Mouse (Mus musculus): ENCODE results near the gene Dgkh. TPM values are rescaled to one million over a fixed set of nuclear protein-coding genes. Genes with fewer than 3 reads are reported as not detected.

Dgkh gene
- polyA plus RNA-seq, 1 experiment, result 6.8 TPM

DNA sequence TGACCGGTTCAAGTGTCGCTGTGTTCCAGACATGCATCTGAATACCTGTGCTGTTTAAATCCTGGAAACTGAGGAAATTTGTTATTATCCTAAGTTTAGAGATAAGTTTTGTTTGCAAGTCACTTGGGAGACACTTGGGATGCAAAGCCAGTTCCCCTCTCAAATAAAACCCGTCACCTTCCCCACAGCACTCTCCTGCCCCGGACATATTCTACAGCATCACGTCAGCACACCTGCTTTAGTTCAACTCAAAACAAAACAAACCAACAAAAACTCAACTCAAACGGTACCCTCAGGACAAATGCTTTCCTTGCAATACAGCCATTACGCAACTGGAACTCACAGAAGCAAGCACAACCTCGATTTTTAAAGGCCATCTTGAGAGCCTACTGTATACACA lies 31.1 kb downstream of the Dgkh start:
- peaks cover 34% of the 10 kb centered on the region for H3K4me1 ChIP-seq (ENCODE audit: control insufficient read depth, insufficient read depth, low read length)
- no peak for TF ChIP-seq POLR2A (IDR thresholded peaks at IDR 0.05; ENCODE audit: borderline replicate concordance, low read depth, low read length)
- TF ChIP-seq CTCF (IDR thresholded peaks at IDR 0.05; ENCODE audit: low read depth, low read length), result no peak
- peak overlapping the region; percentile 75 for H3K27ac ChIP-seq (ENCODE audit: insufficient read depth, low read depth, low read length)
- H3K4me3 ChIP-seq (ENCODE audit: insufficient read depth, low read length), result no peak overlapping the region

DNA sequence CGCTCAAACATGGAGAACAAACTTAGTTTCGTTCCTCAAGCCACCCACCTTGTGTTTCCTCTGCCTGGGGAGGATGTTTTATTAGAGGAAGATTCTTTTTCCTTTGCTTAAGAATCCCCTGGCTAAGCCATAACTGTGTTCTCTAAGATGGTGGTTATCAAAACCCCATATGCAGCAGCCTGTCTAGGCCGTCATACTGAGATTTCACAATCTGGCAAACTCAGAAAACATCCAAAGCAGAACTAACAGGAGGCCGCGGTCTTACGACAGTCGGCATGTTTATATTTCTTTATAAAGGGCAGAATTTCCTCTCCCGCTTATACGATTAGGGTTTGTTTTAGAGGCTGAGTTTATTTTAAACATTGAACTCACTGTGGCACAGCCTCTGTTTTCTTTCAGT lies 31.5 kb downstream of the Dgkh start:
- H3K27ac ChIP-seq (ENCODE audit: insufficient read depth, low read depth, low read length), result peak overlapping the region; percentile 75
- H3K4me3 ChIP-seq (ENCODE audit: insufficient read depth, low read length), result peak overlapping the region; percentile 19
- peaks cover 34% of the 10 kb centered on the region for H3K4me1 ChIP-seq (ENCODE audit: control insufficient read depth, insufficient read depth, low read length)
- no peak for TF ChIP-seq POLR2A (IDR thresholded peaks at IDR 0.05; ENCODE audit: borderline replicate concordance, low read depth, low read length)
- no peak for TF ChIP-seq CTCF (IDR thresholded peaks at IDR 0.05; ENCODE audit: low read depth, low read length)

DNA sequence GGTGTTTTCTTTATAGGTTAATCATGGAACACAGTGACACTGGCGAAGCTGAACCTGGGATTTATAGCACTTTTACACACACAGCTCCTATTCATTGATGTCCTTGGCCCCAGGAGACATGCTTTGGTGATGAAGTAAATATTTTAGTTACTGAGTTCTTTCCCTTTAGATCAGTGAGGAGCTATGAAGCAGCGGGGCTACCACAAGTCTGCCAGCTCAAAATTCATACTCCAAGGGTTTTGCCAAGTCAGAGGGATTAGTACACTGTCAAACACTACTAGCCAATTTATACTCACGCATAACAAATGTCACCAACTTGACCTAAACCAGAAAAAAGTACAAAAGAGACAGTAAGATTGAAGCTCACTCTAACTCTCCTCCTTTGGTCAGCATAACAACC lies 32.9 kb downstream of the Dgkh start:
- Histone ChIP-seq H3K27ac (ENCODE audit: insufficient read depth, low read depth, low read length) (no peak overlapping the region), H3K4me3 (ENCODE audit: insufficient read depth, low read length) (no peak overlapping the region), H3K4me1 (ENCODE audit: control insufficient read depth, insufficient read depth, low read length) (peaks cover 34% of the 10 kb centered on the region)
- TF ChIP-seq CTCF (IDR thresholded peaks at IDR 0.05; ENCODE audit: low read depth, low read length), result no peak
- TF ChIP-seq POLR2A (IDR thresholded peaks at IDR 0.05; ENCODE audit: borderline replicate concordance, low read depth, low read length), result no peak

- Histone ChIP-seq H3K4me3 (ENCODE audit: insufficient read depth, low read length) (no peak overlapping the region), H3K27ac (ENCODE audit: insufficient read depth, low read depth, low read length) (0 out of 2 replicates have a peak overlapping the region, but pooled peaks have one; percentile 57), H3K4me1 (ENCODE audit: control insufficient read depth, insufficient read depth, low read length) (peaks cover 34% of the 10 kb centered on the region)
- TF ChIP-seq CTCF (IDR thresholded peaks at IDR 0.05; ENCODE audit: low read depth, low read length), result no peak
- no peak for TF ChIP-seq POLR2A (IDR thresholded peaks at IDR 0.05; ENCODE audit: borderline replicate concordance, low read depth, low read length)
These were observed 33.4 kb downstream of the Dgkh start for GRCm38 (mm10) chr14:78699196-78699595.

DNA sequence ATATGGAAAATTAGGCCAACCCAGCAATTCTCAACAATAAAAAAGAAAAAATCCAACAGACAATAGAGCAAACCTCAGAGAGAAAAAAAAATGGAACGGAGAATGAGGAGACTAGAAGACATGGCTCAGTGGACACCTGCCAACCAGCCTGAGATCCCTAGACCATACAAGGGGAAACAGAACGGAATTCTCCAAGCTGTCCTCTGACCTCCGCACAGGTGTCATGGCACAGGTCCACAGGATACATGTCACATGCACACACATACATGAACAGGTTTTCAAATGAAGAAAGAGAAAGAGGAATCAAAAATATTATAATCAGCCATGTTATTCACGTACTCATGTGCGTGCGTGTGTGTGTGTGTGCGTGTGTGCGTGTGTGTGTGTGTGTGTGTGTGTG lies 38.5 kb downstream of the Dgkh start:
- no peak for TF ChIP-seq CTCF (IDR thresholded peaks at IDR 0.05; ENCODE audit: low read depth, low read length)
- TF ChIP-seq POLR2A (IDR thresholded peaks at IDR 0.05; ENCODE audit: borderline replicate concordance, low read depth, low read length), result no peak
- Histone ChIP-seq H3K4me1 (ENCODE audit: control insufficient read depth, insufficient read depth, low read length) (peaks cover 10% of the 10 kb centered on the region), H3K27ac (ENCODE audit: insufficient read depth, low read depth, low read length) (no peak overlapping the region), H3K4me3 (ENCODE audit: insufficient read depth, low read length) (no peak overlapping the region)

DNA sequence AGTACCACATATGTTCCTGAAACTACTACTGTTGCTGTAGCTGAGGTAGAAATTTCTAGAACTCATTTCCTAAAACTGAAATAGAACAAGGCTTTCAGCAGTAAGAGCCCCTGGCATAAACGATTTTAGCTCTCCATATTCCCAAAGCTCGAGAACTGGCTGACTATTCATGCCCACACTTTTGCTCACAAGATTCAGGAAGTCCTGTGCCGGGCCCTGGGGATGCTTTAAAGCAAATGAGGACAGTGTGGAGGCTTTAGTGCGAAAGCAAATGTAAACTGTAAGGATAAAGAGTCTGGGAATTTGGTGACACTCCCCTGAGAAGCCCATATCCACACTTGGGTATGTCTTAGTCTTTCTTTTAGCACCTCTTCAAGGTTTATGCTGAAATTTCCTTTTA lies 40.0 kb downstream of the Dgkh start:
- no peak for TF ChIP-seq CTCF (IDR thresholded peaks at IDR 0.05; ENCODE audit: low read depth, low read length)
- H3K27ac ChIP-seq (ENCODE audit: insufficient read depth, low read depth, low read length), result no peak overlapping the region
- no peaks in the 10 kb centered on the region for H3K4me1 ChIP-seq (ENCODE audit: control insufficient read depth, insufficient read depth, low read length)
- no peak overlapping the region for H3K4me3 ChIP-seq (ENCODE audit: insufficient read depth, low read length)

GRCm38 (mm10) chr14:78691926-78692487 lies 40.6 kb downstream of the Dgkh start:
- H3K27ac ChIP-seq (ENCODE audit: insufficient read depth, low read depth, low read length), result no peak overlapping the region
- no peaks in the 10 kb centered on the region for H3K4me1 ChIP-seq (ENCODE audit: control insufficient read depth, insufficient read depth, low read length)
- H3K4me3 ChIP-seq (ENCODE audit: insufficient read depth, low read length), result no peak overlapping the region
- TF ChIP-seq CTCF (IDR thresholded peaks at IDR 0.05; ENCODE audit: low read depth, low read length) (no peak), POLR2A (IDR thresholded peaks at IDR 0.05; ENCODE audit: borderline replicate concordance, low read depth, low read length) (no peak)

- H3K27ac ChIP-seq (ENCODE audit: insufficient read depth, low read depth, low read length), result no peak overlapping the region
- H3K4me1 ChIP-seq (ENCODE audit: control insufficient read depth, insufficient read depth, low read length), result no peaks in the 10 kb centered on the region
- no peak overlapping the region for H3K4me3 ChIP-seq (ENCODE audit: insufficient read depth, low read length)
- TF ChIP-seq CTCF (IDR thresholded peaks at IDR 0.05; ENCODE audit: low read depth, low read length) (no peak), POLR2A (IDR thresholded peaks at IDR 0.05; ENCODE audit: borderline replicate concordance, low read depth, low read length) (no peak)
These were observed 41.7 kb downstream of the Dgkh start for GRCm38 (mm10) chr14:78690883-78691282.

DNA sequence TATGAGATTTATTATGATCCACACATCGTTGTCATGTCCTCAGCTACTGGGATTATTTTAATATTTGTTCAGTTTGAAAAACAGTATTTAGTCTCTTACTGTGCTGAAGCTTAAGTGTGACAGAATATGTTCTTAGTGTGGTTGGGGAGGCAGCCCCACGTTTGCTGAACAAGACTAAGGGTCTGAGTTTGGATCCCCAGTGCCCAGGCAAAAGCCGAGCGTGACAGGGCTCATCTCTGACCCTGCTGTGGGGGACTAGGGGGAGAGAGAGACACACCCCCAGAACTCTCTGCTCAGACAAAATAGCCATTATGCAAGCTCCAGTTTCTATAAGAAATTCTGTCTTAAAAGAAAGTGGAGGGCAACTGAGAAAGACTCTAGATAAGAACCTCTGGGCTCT lies 42.2 kb downstream of the Dgkh start:
- no peak for TF ChIP-seq POLR2A (IDR thresholded peaks at IDR 0.05; ENCODE audit: borderline replicate concordance, low read depth, low read length)
- no peak for TF ChIP-seq CTCF (IDR thresholded peaks at IDR 0.05; ENCODE audit: low read depth, low read length)
- Histone ChIP-seq H3K4me3 (ENCODE audit: insufficient read depth, low read length) (no peak overlapping the region), H3K4me1 (ENCODE audit: control insufficient read depth, insufficient read depth, low read length) (no peaks in the 10 kb centered on the region), H3K27ac (ENCODE audit: insufficient read depth, low read depth, low read length) (no peak overlapping the region)

GRCm38 (mm10) chr14:78689950-78690349 lies 42.6 kb downstream of the Dgkh start:
- Histone ChIP-seq H3K4me1 (ENCODE audit: control insufficient read depth, insufficient read depth, low read length) (no peaks in the 10 kb centered on the region), H3K4me3 (ENCODE audit: insufficient read depth, low read length) (no peak overlapping the region), H3K27ac (ENCODE audit: insufficient read depth, low read depth, low read length) (no peak overlapping the region)
- TF ChIP-seq POLR2A (IDR thresholded peaks at IDR 0.05; ENCODE audit: borderline replicate concordance, low read depth, low read length) (no peak), CTCF (IDR thresholded peaks at IDR 0.05; ENCODE audit: low read depth, low read length) (no peak)

DNA sequence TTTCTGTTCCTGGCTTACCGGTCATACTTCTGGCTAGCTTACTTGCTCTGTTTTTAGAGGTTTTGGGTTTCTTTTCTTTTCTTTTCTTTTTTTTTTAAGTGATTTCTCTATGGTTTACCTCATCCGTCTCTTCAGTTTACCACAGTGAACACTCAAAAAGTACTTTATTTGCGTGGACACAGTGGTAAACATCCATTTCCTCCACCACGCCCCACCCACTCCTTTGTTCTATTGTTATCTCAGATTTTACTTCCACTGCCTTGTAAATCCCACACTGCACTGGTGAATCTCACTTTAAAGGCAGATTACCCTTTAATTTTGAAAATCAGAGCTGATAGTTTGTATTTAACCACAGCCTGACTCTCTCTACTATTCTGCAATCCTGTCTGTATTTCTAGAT lies 44.9 kb downstream of the Dgkh start:
- no peak overlapping the region for H3K4me3 ChIP-seq (ENCODE audit: insufficient read depth, low read length)
- TF ChIP-seq CTCF (IDR thresholded peaks at IDR 0.05; ENCODE audit: low read depth, low read length), result no peak
- TF ChIP-seq POLR2A (IDR thresholded peaks at IDR 0.05; ENCODE audit: borderline replicate concordance, low read depth, low read length), result no peak

More for the DNA sequence above, 44.9 kb downstream of the Dgkh start:
- Histone ChIP-seq H3K4me1 (ENCODE audit: control insufficient read depth, insufficient read depth, low read length) (no peaks in the 10 kb centered on the region), H3K27ac (ENCODE audit: insufficient read depth, low read depth, low read length) (no peak overlapping the region)
